Mouse (Mus musculus) thymus, adult 2 months (tissue): ENCODE measurements around the gene Aldh1b1. TPM values are rescaled to one million over a fixed set of nuclear protein-coding genes. Genes with fewer than 3 reads are reported as not detected.

ENCODE experiments used
- DNase-seq: peaks from one replicate; pipeline ENCODE4 v3.0.0; 2021
- H3K27ac ChIP-seq: fragments of 200-500 bp; 2 replicates; pipeline ENCODE4 v1.5.1; 2012; ENCODE audit warnings: low read length, control low read depth; ENCODE audit not compliant: control insufficient read depth, insufficient read depth
- H3K27me3 ChIP-seq: fragments of 200-500 bp; 2 replicates; pipeline ENCODE4 v1.6.1; 2012; ENCODE audit warnings: mild to moderate bottlenecking, low read length, moderate library complexity, mixed read lengths; ENCODE audit not compliant: control insufficient read depth, insufficient read depth
- H3K36me3 ChIP-seq: fragments of 200-500 bp; 2 replicates; pipeline ENCODE4 v1.6.1; 2012; ENCODE audit warnings: mild to moderate bottlenecking, low read length, moderate library complexity; ENCODE audit not compliant: control insufficient read depth, insufficient read depth
- H3K4me1 ChIP-seq: fragments of 200-500 bp; replicated peaks from 2 replicates; pipeline ENCODE4 v1.6.1; 2012; ENCODE audit warnings: low read length; ENCODE audit not compliant: control insufficient read depth, insufficient read depth
- H3K4me3 ChIP-seq: fragments of 200-500 bp; 2 replicates; pipeline ENCODE4 v1.5.1; 2012; ENCODE audit warnings: mild to moderate bottlenecking, low read length, control low read depth, moderate library complexity; ENCODE audit not compliant: control insufficient read depth, insufficient read depth
- CTCF ChIP-seq: fragments of 200-500 bp; IDR thresholded peaks from 2 replicates; pipeline ENCODE4 v1.5.1; 2012; ENCODE audit warnings: mild to moderate bottlenecking, control low read depth, low read length, moderate library complexity, borderline replicate concordance; ENCODE audit not compliant: control insufficient read depth, poor library complexity, insufficient read depth; ENCODE audit errors: extremely low read depth
- POLR2A ChIP-seq: fragments of 200-500 bp; IDR thresholded peaks from 2 replicates; pipeline ENCODE4 v1.6.1; 2012; ENCODE audit warnings: mild to moderate bottlenecking, low read length, control low read depth, moderate library complexity; ENCODE audit not compliant: control insufficient read depth, poor library complexity, insufficient read depth; ENCODE audit errors: extremely low read depth
- WGBS: fragments of 180-500 bp; shearing (Covaris S2); methylation state at CpG from one replicate; pipeline ENCODE4 v1.1.7; 2018; 5-methylcytosine and 5-hydroxymethylcytosine counted together
- polyA plus RNA-seq: library from polyadenylated mRNA; depleted of rRNA; stranded (reverse); fragments of >200 nt; gene quantifications from 2 replicates; pipeline ENCODE4 v1.2.3, GENCODE M21; 2012

The Aldh1b1 gene
- polyA plus RNA-seq, 1 experiment = 9.6 TPM

DNA sequence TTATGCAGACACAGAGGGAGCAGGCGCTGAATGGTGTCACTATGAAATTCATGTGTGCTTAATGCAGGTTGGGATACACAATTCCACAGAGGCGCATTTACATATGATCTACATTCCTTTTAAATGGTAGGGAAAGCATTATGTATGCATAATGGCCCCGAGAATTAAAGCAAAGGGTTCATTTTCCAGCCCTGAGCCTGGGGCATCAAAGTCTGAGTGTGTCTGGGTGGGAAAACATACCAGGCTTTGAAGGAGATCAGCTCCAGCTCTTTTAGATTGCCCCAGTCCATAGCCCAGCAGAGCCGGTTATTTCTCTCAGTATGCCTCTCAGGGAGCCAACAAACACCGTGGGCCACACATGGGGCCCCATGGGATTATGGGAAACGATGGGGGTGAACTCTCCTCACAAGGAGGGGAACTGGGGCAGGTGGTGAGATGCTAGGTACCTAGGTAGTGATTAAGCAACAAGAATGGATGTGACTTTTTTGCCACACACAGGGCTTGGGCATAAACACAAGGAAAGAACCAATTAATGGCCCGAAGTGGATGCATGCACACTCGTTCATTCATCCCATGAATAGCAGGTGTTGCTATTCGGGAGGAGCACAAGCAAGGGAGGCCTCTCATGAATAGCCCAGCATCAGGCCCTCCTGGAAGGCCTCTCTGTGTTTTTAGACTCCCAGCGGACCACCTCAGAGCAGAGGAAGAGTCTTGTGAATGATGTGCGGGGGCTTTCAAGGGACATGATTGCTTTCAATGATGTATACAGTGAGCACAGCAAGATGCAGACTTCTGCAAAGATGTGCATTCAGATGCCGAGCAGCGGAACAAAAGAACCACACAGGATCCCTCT lies 31.3 kb downstream of the Aldh1b1 start:
- no peaks in the 10 kb centered on the region for H3K36me3 ChIP-seq
- H3K27me3 ChIP-seq = peaks cover 6% of the 10 kb centered on the region; the same call in 1 of the 2 replicates
- H3K4me3 ChIP-seq = no peak overlapping the region
- WGBS = 69% methylated on average over 13 of the region's 13 CpGs
- TF ChIP-seq POLR2A = no peak
- no peak for TF ChIP-seq CTCF
- no peak overlapping the region for H3K27ac ChIP-seq
- no peak for DNase-seq
- H3K4me1 ChIP-seq = 0 out of 2 replicates have a peak, but pooled peaks cover 4% of the 10 kb centered on the region

DNA sequence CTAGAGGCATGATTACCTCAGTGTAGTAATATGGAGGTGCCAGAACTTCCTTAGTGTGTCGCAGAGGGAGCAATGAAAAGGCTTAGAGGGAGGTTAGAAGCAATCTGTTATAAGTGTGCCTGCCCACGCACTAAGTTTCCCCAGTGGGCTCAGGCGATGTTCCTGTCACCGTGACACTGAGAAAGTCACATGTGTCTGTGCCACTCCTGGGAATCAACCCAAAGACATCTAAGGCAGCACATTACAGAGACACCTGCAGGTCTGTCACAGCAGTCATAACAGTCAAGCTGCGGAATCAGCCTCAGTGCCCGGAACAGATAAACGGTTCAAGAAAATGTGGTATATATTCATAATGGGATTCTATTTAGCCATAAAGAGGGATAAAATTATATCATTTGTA lies 33.2 kb downstream of the Aldh1b1 start:
- no peaks in the 10 kb centered on the region for H3K36me3 ChIP-seq
- TF ChIP-seq POLR2A = no peak
- no peaks in the 10 kb centered on the region for H3K4me1 ChIP-seq
- H3K4me3 ChIP-seq = no peak overlapping the region
- WGBS = 87% methylated on average over 7 of the region's 7 CpGs
- peaks cover 2% of the 10 kb centered on the region; the same call in 1 of the 2 replicates for H3K27me3 ChIP-seq
- no peak for DNase-seq
- H3K27ac ChIP-seq = no peak overlapping the region

DNA sequence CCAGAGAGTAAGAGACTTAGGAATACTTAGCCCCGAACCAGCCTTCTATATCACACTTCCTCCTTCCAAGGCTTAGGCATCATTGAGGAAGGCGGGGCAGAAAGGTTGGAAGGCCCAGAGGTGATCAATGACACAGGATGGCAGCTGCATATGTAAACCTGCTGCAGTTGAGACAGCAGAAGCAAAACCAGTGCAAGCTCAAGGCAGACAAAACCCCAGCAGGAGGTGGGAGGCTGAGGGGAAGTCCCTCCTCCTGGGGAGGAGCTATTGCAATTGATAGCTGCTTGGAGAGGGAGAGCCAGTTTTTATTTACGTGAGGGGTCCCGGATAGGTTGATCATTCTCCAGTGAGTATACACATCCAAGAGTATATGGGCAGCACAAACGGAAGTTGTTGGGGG lies 34.6 kb downstream of the Aldh1b1 start:
- TF ChIP-seq CTCF (no peak), POLR2A (no peak)
- Histone ChIP-seq H3K27ac (no peak overlapping the region), H3K4me3 (no peak overlapping the region), H3K36me3 (no peaks in the 10 kb centered on the region), H3K4me1 (no peaks in the 10 kb centered on the region), H3K27me3 (no peaks in the 10 kb centered on the region)
- DNase-seq = no peak
- WGBS = 54% methylated on average over 5 of the region's 5 CpGs

DNA sequence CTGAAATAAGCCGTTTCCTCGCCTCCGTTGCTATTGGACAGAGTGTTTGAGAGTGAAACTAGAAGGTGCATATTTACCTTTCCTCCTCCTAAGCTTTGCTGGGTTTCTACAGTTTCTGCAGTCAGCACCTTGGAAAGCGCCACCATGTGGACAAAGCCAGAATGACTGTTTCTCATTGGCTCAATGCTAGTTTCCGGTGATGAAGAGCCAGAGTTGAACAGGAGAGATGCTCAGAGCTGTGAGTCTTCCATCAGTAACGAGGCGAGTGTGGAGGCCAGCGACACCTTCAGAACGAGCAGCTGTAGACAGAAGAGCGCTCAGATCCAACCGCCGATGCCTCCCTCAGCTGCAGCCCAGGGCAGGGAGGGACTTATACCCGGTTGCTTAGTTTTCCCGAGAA lies 45.5 kb downstream of the Aldh1b1 start:
- DNase-seq = peak; percentile 43
- WGBS = 51% methylated on average over 14 of the region's 14 CpGs
- Histone ChIP-seq H3K36me3 (no peaks in the 10 kb centered on the region), H3K27ac (no peak overlapping the region), H3K4me1 (no peaks in the 10 kb centered on the region), H3K27me3 (no peaks in the 10 kb centered on the region), H3K4me3 (no peak overlapping the region)
- no peak for TF ChIP-seq CTCF
- no peak for TF ChIP-seq POLR2A

DNA sequence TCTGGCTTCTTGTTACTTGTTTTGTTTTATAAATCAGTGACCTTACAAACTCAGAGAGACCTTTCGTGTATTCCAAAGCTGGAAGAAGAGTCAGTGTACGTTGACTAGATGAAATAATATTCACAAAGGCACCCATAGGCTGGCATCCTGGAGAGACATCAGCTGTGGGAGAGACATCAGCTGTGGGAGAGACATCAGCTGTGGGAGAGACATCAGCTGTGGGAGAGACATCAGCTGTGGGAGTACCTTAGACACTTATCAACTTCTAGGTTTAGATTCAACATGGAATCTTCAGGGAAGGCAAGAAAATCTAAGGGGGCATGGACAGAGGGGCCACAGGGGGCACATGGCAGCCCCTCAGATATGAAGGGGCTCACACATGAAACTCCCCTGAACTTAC lies 47.4 kb downstream of the Aldh1b1 start:
- Histone ChIP-seq H3K36me3 (no peaks in the 10 kb centered on the region), H3K27me3 (no peaks in the 10 kb centered on the region), H3K27ac (no peak overlapping the region), H3K4me1 (no peaks in the 10 kb centered on the region), H3K4me3 (no peak overlapping the region)
- WGBS = 96% methylated on average over 2 of the region's 2 CpGs
- TF ChIP-seq POLR2A = no peak
- no peak for TF ChIP-seq CTCF
- DNase-seq = no peak

DNA sequence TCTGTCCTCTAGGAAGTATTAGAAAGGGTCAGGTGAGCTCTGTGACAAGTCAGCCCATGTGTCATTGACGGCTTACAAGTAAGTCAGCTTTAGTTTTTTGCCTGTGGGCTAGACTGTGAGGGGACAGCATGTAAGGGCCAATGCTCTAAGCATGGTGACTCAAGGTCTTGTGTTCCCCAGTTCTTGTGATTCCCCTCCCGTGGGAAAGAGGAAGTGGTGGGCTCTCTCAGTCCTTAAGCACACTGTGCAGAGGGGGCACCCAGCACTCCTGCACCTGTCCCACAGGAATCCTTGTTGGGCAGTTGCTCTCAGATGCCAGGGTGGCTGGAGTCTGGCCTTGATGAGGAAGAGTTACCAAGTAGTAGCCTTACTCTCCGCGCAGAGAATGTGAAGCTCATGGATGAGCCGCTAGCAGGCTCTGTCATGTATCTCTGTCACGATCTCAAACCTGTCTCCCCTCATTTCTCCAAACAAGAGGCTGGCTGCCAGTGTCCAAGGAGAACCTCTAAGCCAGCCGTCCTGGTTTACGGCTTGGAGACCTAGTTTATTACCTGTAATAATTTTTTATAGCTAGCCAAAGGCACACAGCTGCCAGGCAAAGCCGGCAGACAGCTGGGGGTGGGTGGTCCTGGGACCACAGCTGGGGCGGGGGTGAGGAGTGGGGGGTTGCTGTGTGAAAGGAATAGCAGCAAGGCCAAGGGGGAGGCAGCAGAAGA lies 49.4 kb downstream of the Aldh1b1 start, which contains the start of gene Stra6l:
TSS of gene Stra6l (plus strand) at position 556 of the 716 bp plus-strand sequence.
- 50% methylated on average over 10 of the region's 10 CpGs for WGBS
- no peak within 1 kb of the TSS for H3K4me3 ChIP-seq
- no peak within 1 kb of the TSS for H3K27ac ChIP-seq
- no peak for TF ChIP-seq POLR2A
- TF ChIP-seq CTCF = no peak
- no peaks in the 10 kb centered on the region for H3K4me1 ChIP-seq
- H3K36me3 ChIP-seq = no peaks in the 10 kb centered on the region
- H3K27me3 ChIP-seq = no peaks in the 10 kb centered on the region
- DNase-seq = no peak
